Mouse (Mus musculus): Measurements from ENCODE around the gene Ucma.
"Not testable (repeated sequence)": the region's sequence is repeated elsewhere in the genome, so short reads cannot be mapped to it uniquely, and the experiment has no call there.

Gene Ucma

DNA sequence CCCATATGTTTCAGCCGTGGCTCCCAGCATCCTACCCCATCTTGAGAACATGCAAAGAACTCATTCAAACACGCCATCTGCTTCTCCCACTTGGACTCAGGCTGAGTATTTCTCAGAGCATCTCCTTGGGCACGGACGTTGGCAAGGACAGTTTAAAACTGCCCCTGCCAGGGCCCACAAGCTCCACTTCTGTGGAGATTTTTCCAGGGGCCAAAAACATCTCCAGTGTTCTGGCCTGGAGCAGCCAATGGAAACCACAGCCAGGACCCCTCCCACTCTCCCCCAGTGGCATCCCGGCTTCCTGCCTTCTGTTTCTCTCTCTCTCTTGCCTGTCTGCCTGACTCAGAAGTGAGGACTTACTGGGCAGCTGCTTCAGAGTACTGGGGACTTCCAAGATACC lies at the start of gene Ucma:
TSS of gene Ucma (plus strand) at position 316 of the 400 bp plus-strand sequence.
- no peak for DNase-seq (ENCODE audit: low read depth in 1 of 2, low spot score in 2 of 2)

DNA sequence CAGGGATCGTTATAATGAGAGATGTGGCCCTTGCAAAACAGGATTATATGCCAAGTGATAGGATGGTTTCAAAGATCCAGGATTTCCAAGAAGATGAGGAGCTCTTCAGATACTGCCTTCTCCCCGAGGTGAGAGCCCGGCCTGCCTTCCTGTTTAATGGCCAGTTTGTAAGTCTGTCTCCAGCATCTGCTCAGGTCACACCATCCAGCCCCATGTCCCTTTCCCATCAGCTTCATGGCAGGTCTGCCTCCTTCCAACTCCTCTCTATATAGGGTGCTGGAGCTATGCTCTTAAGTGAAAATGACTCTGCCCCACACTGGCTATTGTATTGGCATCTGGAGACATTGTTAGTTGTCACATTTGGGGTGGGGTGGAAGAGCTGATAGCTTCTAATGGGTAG lies 48.5 kb upstream of the Ucma start:
- DNase-seq (ENCODE audit: low read depth in 1 of 2, low spot score in 2 of 2): no peak

DNA sequence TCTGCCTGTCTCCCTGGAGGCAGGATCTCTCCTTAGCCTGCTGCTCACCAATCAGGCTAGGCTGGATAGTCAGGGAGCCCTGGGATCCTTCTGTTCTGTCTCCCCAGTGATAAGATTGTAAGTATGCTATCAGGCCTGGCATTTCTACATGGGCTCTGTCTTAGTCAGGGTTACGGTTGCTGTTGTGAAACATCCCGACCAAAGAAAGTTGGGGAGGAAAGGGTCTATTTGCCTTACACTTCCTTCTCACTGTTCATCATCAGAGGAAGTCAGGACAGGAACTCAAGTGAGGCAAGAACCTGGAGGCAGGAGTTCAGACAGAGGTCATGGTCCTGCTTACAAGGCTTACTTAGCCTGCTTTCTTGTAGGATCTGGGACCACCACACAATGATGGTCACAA lies 46.7 kb upstream of the Ucma start:
- no peak for DNase-seq (ENCODE audit: low read depth in 1 of 2, low spot score in 2 of 2)

DNA sequence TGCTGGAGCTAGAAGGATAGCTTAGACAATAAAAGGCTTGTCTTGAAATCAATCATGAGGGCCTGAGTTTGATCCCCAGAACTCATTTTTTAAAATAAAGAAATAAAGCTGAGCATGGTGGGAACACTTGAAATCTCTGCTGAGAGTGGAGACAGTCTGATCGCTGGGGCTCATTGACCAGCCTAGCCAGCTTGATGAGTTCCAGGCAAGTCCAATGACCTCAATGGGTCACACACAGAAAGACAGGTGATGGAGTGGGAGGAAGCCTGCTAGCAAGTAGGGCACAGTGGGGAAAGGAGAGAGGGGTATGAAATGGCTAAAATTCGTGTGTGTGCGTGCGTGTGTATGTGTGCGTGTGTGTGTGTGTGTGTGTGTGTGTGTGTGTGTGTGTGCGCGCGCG lies 41.4 kb upstream of the Ucma start:
- no peak for DNase-seq (ENCODE audit: low read depth in 1 of 2, low spot score in 2 of 2)

DNA sequence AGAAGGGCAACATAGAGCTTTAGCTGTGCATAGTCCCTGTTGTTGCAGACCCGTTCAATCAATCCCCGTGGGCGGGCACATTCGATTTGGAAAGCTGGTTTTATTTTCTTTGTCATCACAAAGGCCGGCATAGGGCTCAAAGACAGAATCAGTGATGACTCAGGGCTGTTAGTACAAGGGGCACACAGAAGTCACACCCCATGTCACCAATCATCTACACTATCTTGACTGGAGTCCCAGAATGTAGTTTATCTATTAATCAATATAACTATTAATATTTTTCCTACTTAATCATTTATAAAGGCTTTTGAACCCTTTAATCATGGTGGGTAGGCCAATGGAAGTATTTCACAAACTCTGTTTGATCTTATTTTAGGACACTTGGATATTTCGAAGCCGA lies 38.0 kb upstream of the Ucma start:
- no peak for DNase-seq (ENCODE audit: low read depth in 1 of 2, low spot score in 2 of 2)

DNA sequence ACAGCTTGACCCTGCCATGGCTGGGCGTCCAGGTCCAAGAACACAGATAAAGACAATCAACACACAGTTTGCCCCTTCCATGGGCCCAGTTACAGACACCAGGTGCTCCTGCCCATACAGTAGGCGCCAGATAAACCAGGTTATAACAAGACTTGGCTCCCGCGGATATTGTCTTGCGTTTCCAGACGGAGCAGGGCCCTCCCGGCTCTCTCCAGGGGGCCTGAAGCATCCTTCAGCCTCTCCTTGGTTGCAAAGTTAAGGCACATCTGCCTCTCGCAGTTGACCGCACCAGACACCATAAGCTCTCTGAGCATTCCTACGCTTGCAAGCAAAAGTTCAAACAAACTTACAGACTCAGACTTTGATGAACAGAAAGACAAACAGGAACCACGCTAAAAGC lies 35.1 kb upstream of the Ucma start:
- DNase-seq (ENCODE audit: low read depth in 1 of 2, low spot score in 2 of 2): no peak

DNA sequence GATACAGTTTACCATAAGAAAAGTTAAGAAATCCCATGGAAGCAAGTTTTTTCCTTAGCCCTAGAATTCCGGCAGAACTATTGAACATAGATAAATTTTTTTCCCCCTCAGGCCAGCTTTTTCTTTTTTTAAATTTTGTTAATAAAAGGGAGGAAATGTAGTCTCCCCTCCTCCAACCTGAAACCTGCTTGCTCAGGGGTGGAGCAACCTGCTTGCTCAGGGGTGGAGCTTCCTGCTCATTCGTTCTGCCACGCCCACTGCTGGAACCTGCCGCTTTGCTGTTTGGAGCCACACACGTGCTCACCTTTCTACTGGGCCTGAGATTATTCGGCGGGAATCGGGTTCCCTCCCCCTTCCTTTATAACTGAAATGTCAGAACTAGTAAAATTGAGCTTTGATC lies 26.2 kb upstream of the Ucma start:
- not testable (repeated sequence) for DNase-seq (ENCODE audit: low read depth in 1 of 2, low spot score in 2 of 2)

DNA sequence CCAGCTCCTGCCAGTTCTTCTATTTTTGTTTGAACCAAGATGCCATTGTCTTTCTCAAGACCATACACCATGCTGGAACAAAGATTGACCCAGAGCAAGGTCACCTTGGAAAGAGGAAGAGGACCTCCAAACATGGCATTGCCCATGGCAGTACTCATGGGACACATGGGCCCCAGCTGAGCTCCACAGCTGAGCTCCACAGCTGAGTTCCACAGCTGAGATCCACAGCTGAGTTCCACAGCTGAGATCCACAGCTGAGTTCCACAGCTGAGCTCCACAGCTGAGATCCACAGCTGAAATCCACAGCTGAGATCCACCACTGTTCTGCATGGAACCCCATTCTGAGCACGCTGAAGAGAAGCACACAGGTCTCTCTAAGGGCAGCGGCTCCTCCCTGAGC lies 24.9 kb upstream of the Ucma start:
- no peak for DNase-seq (ENCODE audit: low read depth in 1 of 2, low spot score in 2 of 2)

DNA sequence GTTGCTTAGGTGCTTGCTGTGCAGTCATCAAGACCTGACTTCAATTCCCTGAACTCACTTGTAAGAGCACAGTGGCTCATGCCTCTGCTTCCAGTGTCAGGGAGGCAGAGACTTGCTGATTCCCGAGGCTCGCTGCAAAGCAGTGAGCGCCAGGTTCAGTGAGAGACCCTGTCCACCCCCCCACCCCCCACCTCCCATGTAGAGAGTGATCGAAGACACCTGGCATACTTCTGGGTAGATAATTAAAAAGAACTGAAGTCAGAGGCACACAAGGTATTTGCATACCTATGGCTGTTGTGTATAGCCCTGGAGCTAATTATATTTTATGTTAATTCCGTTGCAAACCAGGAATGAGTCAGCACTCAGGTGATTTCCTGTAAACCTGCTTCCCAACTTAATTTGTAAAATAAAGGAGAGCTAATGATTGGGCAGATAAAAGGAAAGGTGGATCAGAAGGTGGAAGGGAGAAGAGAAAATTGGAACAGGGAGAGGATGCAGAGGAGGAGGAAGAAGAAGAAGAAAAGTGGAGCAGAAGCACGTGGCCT lies 21.6 kb upstream of the Ucma start:
- no peak for DNase-seq (ENCODE audit: low read depth in 1 of 2, low spot score in 2 of 2)

DNA sequence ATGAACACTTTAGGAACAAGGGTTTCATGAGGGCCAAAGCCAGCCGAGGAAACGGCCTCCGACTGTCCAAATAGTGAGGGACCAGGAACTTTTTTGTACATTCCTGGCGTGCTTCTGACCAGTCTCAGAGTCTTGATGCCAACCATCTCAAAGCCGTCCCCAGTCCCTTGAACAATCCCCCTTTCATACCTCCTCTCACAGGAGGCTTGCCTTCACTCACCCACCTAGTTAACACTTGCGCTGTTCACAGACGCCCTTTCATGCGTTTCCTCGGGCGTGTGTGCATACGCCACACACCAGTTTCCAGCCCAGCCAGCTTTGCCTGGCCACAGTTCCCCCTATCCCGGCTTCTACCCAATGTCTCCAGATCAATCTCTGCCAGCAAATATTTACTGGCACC lies 17.9 kb upstream of the Ucma start:
- DNase-seq (ENCODE audit: low read depth in 1 of 2, low spot score in 2 of 2): no peak

DNA sequence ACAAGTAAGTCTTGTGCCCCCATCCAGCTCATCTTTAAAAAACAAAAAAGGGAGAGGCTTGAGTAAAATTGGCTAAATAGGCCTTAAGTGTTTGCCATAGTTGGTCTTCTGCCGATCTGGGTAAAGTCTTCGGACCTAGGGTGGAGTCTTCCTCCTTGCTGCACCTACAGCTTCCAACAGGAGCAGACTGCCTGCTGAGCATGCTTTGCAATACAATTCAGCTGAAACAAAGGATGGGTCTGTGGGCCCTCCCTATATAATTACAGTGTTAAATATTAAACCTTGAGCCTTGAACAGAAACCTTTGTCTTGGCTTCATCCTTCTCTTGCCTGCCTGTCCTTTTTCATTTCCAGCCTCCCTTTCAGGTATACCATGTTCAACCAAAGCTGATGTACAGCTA lies 8.1 kb upstream of the Ucma start:
- no peak for DNase-seq (ENCODE audit: low read depth in 1 of 2, low spot score in 2 of 2)

DNA sequence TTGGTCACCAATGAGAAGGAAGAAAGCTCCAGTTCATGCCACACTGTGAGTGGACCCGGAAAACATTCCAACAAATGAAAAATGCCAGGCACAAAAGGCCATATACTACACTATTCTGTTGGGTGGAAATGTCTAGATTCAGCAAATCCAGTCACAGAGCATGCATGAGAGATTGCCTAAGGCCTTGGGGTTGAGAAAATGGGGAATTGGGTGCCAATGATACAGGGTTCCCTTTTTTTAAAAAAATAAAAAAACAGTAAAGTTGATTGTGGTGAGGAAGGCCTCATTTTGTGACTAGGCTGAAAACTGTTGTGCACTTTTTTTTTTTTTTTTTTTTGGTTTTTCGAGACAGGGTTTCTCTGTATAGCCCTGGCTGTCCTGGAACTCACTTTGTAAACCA lies 6.8 kb upstream of the Ucma start:
- no peak for DNase-seq (ENCODE audit: low read depth in 1 of 2, low spot score in 2 of 2)

DNA sequence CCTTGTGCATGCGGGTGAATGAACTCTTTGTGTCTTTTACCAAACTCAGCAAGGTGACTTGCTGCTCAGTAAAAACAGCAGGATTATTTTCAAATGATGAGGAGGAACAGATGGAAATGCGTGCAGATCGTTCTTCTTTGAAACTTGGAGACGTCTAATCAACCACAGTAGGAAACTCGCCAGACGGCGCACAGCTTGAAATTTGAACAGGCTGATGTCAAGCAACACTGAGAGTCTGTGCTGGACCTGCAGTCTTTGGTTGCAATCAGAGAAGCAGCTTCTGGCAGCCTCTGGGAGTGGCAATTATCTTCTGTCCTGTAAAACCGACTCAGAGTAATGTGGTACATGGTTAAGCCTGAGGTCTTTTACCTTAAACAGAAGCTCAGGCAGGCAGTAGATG lies 2.2 kb downstream of the Ucma start:
- no peak for DNase-seq (ENCODE audit: low read depth in 1 of 2, low spot score in 2 of 2)

DNA sequence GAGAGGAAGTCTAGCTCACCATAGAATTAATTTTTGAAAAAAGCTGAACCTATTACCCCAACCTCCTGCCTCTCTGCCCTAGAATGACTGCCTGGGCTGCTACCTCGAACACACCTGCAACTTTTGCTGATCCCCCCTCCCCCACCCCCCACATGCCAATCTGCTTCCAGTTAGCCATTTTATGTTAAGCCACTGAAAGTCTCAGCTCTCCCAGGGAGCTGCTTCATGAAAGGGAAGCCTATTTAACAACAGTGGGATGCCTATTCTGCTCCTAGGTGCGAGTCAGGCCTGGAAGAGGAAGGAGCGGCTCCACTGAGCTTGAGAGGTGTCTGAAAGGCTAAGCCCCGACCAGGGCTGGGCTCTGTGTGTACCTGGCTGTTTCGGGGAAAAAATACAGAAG lies 8.1 kb downstream of the Ucma start:
- DNase-seq (ENCODE audit: low read depth in 1 of 2, low spot score in 2 of 2): no peak

DNA sequence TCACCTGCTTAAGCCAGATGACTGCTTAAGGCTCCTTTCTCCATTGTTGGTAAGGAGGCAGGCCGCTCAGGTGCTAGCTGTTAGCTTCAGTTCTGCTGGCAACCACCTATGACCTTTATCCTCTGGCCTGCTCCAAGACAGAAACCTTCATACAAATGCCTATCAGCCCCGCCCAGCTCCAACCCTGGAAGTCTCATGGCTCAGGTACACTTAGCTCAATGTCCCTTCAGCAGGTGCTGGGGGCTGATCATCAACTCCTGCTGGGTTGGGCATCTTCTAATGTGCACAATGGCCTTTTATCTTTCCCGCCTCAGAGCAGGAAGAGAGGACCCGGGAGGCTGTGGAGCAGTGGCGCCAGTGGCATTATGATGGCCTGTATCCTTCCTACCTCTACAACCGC lies 9.1 kb downstream of the Ucma start:
- DNase-seq (ENCODE audit: low read depth in 1 of 2, low spot score in 2 of 2): no peak

DNA sequence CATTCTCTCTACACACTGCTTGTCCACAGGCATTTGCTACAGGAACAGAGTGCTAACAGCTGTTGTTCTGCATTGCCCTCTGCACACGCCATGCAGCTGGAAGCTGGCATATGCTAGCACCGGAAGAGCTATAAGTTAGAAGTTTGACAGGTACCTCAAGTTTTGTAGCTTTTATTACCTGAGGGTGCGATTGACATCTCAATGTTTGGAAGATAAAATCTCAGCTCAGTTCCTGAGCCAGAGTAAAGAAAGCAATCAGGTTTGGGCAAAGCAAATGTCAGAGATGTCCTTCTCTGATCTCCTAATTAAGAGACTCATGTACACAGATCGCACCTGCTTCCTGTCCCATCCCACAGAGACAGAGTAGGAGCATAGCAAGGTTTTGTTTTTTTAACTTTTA lies 10.9 kb downstream of the Ucma start:
- no peak for DNase-seq (ENCODE audit: low read depth in 1 of 2, low spot score in 2 of 2)

DNA sequence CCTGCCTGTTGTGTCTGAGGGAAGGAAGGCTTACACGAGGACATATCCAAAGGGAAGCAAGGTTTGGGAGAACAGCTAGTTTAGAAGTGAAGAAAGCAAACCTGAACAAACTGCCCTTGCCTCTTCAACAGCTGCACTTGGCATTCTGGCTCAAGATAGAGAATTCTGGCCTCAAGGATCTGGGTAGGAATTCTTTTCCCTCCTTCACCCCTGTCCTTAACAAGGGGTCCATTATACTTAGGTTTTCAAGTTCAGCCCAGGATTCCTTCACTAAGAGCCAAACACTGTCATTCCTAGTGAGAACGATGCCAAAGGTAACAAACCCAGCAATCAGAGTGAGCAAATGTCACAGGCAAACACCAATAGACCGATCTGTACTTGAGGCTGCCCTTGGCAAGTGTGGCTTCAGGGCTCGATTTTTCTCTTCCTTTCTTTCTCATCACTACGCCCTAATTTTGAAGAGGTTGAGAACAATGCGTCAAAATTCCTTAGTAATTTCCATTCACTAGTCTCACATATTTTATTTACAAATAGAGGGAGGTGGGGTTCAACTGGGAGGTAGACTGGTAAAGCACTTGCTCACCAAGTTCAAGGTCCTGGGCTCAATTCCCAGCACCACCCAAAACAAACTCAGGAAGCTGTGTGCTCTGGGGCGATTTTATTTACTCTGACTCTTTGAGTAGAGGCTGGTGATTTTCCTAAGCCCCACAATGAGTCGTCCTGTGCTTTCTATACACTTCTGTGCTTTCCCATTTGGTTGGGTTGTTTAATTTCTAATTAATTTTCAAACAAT lies 11.7 kb downstream of the Ucma start:
- DNase-seq (ENCODE audit: low read depth in 1 of 2, low spot score in 2 of 2): no peak

DNA sequence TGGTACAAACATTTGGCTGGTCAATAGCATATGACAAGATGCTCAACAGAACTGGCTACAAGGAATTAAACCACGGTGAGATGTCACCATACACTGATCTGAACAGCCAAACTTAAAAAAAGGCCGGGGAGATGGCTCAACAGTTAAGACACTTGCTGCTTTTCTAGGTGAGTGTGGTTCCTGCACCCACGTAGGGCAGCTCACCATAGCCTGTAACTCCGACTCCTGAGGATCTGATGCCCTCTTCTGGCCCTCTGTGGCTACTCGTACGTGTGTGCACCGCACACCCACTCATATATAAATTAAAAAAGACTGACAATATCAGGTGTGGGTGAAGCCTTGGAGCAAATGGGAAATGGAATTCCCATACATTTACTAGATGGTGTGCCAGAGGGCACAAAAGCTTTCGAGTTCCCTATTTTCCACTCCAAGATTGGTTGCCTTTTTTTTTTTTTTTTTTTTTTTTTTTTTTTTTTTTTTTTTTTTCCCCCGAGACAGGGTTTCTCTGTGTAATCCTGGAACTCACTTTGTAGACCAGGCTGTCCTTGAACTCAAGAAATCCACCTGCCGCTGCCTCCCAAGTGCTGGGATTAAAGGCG lies 13.0 kb downstream of the Ucma start:
- no peak for DNase-seq (ENCODE audit: low read depth in 1 of 2, low spot score in 2 of 2)

DNA sequence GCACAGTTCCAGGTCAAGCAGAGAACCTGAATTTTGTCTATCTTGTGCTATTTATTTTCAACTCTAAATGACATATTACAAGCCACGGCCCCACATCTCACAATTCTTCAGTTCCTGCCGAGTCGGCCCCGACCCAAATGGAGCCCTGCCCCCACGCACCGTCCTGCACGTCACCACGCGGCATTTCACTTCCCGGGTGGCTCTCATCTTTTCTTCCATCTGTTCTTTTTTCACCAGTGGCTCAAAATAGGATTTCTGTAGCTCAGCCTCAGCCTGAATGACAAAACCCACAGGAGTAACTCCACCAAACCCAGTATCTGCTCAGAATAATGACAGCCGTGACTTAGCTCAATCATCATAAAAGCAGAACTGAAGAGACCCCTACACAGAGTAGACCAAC lies 17.7 kb downstream of the Ucma start:
- DNase-seq (ENCODE audit: low read depth in 1 of 2, low spot score in 2 of 2): no peak

DNA sequence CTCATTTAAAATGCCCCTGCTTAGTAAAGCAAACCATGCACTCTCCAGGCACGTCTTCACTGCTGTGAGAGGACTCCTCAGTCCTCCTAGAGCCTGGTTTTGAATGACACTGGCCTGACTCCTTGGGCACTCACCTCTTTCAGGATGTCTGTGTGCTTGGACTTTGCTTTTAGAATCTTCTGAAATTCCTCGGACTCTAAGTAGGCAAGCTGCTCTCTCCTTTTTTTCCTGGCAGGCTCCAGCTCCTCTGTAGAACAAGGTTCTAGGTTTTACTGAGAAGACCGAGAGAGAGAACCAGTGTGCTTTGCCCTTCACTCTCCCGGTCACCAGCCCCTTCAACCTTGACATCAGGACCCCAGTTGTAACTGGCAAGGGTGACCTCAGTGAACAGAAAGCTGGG lies 18.5 kb downstream of the Ucma start:
- no peak for DNase-seq (ENCODE audit: low read depth in 1 of 2, low spot score in 2 of 2)

DNA sequence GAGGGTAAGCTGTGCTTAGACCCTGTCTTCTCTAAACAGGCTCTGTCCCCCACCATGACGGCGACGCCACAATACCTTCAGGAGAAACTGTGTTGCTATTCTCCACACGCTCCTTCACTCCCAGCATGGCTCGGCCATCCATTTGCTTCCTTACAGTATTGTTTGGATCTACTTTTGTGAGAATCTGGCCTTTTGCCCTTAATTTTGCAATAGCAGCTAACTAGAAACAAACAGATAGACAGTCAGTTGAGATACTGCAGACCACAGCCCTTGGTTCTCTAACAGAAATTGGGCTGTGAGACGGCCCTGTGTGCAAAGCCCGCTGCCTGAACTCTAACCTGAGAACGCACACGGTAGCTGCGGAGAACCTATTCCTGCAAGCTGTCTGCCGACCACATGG lies 19.7 kb downstream of the Ucma start:
- no peak for DNase-seq (ENCODE audit: low read depth in 1 of 2, low spot score in 2 of 2)

DNA sequence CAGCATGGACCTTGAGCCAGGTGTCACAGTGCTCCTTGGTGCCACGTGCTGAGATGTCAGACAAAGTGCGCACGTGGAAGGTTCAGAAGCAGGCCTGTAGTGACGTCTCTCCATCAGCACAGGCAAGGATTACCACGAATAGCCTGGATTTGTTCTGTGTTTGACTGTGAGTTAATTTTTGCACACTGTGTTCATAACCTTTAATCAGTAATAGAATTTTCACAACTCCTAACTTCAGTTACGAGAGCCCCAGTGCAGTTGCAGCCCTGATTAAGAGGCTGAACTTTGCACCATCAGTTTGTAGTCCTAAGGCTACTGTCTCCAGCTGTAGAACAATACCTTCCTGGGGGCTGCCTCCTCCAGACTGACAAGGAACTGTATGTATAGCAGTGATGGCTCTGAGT lies 20.5 kb downstream of the Ucma start:
- no peak for DNase-seq (ENCODE audit: low read depth in 1 of 2, low spot score in 2 of 2)

DNA sequence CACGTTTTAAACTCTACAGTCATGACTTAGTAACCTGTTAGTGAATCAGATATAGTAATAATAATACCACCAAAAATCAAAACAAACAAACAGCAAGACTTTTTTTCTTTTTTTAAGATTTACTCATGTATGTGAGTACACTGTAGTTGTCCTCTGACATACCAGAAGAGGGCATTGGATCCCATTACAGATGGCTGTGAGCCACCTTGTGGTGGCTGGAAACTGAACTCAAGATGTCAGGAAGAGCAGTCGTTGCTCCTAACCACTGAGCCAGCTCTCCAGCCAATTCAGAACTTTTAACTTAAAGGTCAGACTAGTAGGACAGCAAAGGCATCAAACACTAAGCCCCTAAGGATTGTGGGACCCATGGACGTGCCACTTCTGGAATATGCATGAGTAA lies 23.0 kb downstream of the Ucma start:
- no peak for DNase-seq (ENCODE audit: low read depth in 1 of 2, low spot score in 2 of 2)
